Mouse (Mus musculus) testis, adult 2 months (tissue): ENCODE data around the gene Akap8. TPM values are rescaled to one million over a fixed set of nuclear protein-coding genes. Genes with fewer than 3 reads are reported as not detected.

Source experiments
- H3K27ac ChIP-seq: fragments of 200-500 bp; 2 replicates; pipeline ENCODE4 v1.5.1; 2012; ENCODE audit warnings: low read depth, low read length; ENCODE audit not compliant: control insufficient read depth, insufficient read depth
- H3K27me3 ChIP-seq: fragments of 200-500 bp; 2 replicates; pipeline ENCODE4 v1.6.1; 2012; ENCODE audit warnings: mild to moderate bottlenecking, low read length, moderate library complexity; ENCODE audit not compliant: control insufficient read depth, insufficient read depth
- H3K36me3 ChIP-seq: fragments of 200-500 bp; 2 replicates; pipeline ENCODE4 v1.6.1; 2012; ENCODE audit warnings: mild to moderate bottlenecking, low read length; ENCODE audit not compliant: control insufficient read depth, insufficient read depth
- H3K4me1 ChIP-seq: fragments of 200-500 bp; 2 replicates; pipeline ENCODE4 v1.6.1; 2012; ENCODE audit warnings: low read length; ENCODE audit not compliant: control insufficient read depth, insufficient read depth
- H3K4me3 ChIP-seq: fragments of 200-500 bp; 2 replicates; pipeline ENCODE4 v1.5.1; 2012; ENCODE audit warnings: low read depth, mild to moderate bottlenecking, low read length, moderate library complexity, mixed read lengths; ENCODE audit not compliant: control insufficient read depth
- CTCF ChIP-seq: fragments of 200-500 bp; IDR thresholded peaks from 2 replicates; pipeline ENCODE4 v1.5.1; 2012; ENCODE audit warnings: low read depth, mild to moderate bottlenecking, inconsistent platforms, low read length, moderate library complexity; ENCODE audit not compliant: control insufficient read depth, insufficient read depth, insufficient replicate concordance
- POLR2A ChIP-seq: fragments of 200-500 bp; IDR thresholded peaks from 2 replicates; pipeline ENCODE4 v1.6.1; 2012; ENCODE audit warnings: low read depth, mild to moderate bottlenecking, inconsistent platforms, low read length, moderate library complexity; ENCODE audit not compliant: control insufficient read depth
- polyA plus RNA-seq: library from polyadenylated mRNA; depleted of rRNA; stranded (reverse); fragments of >200 nt; gene quantifications from 2 replicates; pipeline ENCODE4 v1.2.3, GENCODE M21; 2012

Akap8 gene
- polyA plus RNA-seq, 1 experiment = 39.3 TPM

GRCm38 (mm10) chr17:32313892-32314291, 7.1 kb downstream of the Akap8 start:
- Histone ChIP-seq H3K4me1 (no peaks in the 10 kb centered on the region), H3K27me3 (no peaks in the 10 kb centered on the region), H3K4me3 (no peak overlapping the region), H3K36me3 (peaks cover 13% of the 10 kb centered on the region), H3K27ac (no peak overlapping the region)
- TF ChIP-seq CTCF = no peak
- TF ChIP-seq POLR2A = no peak

GRCm38 (mm10) chr17:32312801-32313200, 8.2 kb downstream of the Akap8 start:
- no peaks in the 10 kb centered on the region for H3K27me3 ChIP-seq
- TF ChIP-seq CTCF = no peak
- no peak for TF ChIP-seq POLR2A

GRCm38 (mm10) chr17:32307963-32308362, 13.1 kb downstream of the Akap8 start:
- no peaks in the 10 kb centered on the region for H3K4me1 ChIP-seq
- TF ChIP-seq POLR2A = no peak
- TF ChIP-seq CTCF = no peak
- no peaks in the 10 kb centered on the region for H3K27me3 ChIP-seq
- no peak overlapping the region for H3K27ac ChIP-seq
- H3K36me3 ChIP-seq = peaks cover 12% of the 10 kb centered on the region
- no peak overlapping the region for H3K4me3 ChIP-seq

More at GRCm38 (mm10) chr17:32312801-32313200, 8.2 kb downstream of the Akap8 start:
- Histone ChIP-seq H3K4me3 (no peak overlapping the region), H3K4me1 (no peaks in the 10 kb centered on the region), H3K36me3 (peaks cover 13% of the 10 kb centered on the region), H3K27ac (no peak overlapping the region)

- H3K27me3 ChIP-seq = no peaks in the 10 kb centered on the region
- TF ChIP-seq CTCF = no peak
- TF ChIP-seq POLR2A = no peak
- no peak overlapping the region for H3K4me3 ChIP-seq
- H3K4me1 ChIP-seq = no peaks in the 10 kb centered on the region
- H3K27ac ChIP-seq = no peak overlapping the region
- no peaks in the 10 kb centered on the region for H3K36me3 ChIP-seq
Measured at GRCm38 (mm10) chr17:32298125-32298524, 22.9 kb downstream of the Akap8 start.

GRCm38 (mm10) chr17:32295901-32296300, 25.1 kb downstream of the Akap8 start:
- TF ChIP-seq CTCF (no peak), POLR2A (no peak)
- no peaks in the 10 kb centered on the region for H3K36me3 ChIP-seq
- H3K27me3 ChIP-seq = no peaks in the 10 kb centered on the region
- no peak overlapping the region for H3K4me3 ChIP-seq
- H3K27ac ChIP-seq = no peak overlapping the region
- no peaks in the 10 kb centered on the region for H3K4me1 ChIP-seq

GRCm38 (mm10) chr17:32295160-32295559, 25.9 kb downstream of the Akap8 start:
- no peak overlapping the region for H3K4me3 ChIP-seq
- TF ChIP-seq CTCF = no peak
- TF ChIP-seq POLR2A = no peak

GRCm38 (mm10) chr17:32285138-32285670, 35.8 kb downstream of the Akap8 start:
- no peak for TF ChIP-seq POLR2A
- TF ChIP-seq CTCF = no peak
- peaks cover 5% of the 10 kb centered on the region for H3K4me1 ChIP-seq
- peak overlapping the region; percentile 99 for H3K4me3 ChIP-seq

More at GRCm38 (mm10) chr17:32295160-32295559, 25.9 kb downstream of the Akap8 start:
- no peak overlapping the region for H3K27ac ChIP-seq
- no peaks in the 10 kb centered on the region for H3K36me3 ChIP-seq
- H3K27me3 ChIP-seq = no peaks in the 10 kb centered on the region
- H3K4me1 ChIP-seq = no peaks in the 10 kb centered on the region

More at GRCm38 (mm10) chr17:32285138-32285670, 35.8 kb downstream of the Akap8 start:
- H3K27me3 ChIP-seq = no peaks in the 10 kb centered on the region
- no peaks in the 10 kb centered on the region for H3K36me3 ChIP-seq
- H3K27ac ChIP-seq = peak overlapping the region; percentile 90
